Mouse (Mus musculus) CD4-positive naive resting alpha-beta T cell, adult 76 days (primary cell): Measurements from ENCODE around the gene Sult1c2. TPM values are rescaled to one million over a fixed set of nuclear protein-coding genes. Genes with fewer than 3 reads are reported as not detected.

Experiments
- total RNA-seq: library from RNA; stranded (reverse); gene quantifications from one replicate; pipeline ENCODE4 v1.2.4, GENCODE M21; 2023

Sult1c2 gene
- not detected for total RNA-seq

DNA sequence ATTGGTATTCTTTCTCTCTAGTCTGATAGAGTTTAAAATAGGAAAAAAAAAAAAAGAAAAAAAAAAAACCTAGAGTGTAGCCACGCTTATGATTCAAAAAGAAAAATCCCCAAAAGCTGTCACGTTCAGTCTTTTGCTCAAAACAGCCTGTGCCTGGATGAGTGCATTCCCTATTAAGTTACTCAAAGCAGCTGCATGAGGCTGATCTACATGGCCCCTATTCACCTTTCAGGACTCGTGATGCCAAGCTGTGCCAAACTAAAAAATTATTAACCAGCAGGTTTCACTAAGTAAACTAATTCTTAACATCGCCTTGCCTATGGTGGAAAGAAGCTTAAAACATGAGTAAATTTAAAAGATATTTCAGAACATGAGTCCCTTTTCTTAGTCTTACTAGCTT, at the start of gene Sult1c2:
Sult1c2 (minus strand) TSS at position 134 of the 400 bp plus-strand sequence.

Other genes starting within 250 kb of the Sult1c2 start
- 2.0 TPM for gene Sgo1, start 157.0 kb downstream of the Sult1c2 start, total RNA-seq
- gene Sult1c1, start 144.3 kb upstream of the Sult1c2 start, total RNA-seq = not detected